Mouse (Mus musculus) cerebellum, adult 18-20 months (tissue): ENCODE measurements around the gene Ptprt.
A peak's percentile ranks its signal among the peaks of the same experiment; 100 is the strongest.

ENCODE experiments used
- DNase-seq, 2 experiments: peaks; one replicate each; pipeline ENCODE4 v3.0.0; 2021

The Ptprt gene

GRCm38 (mm10) chr2:161907214-161907613, 753.7 kb downstream of the Ptprt start:
- no peak for DNase-seq

GRCm38 (mm10) chr2:161902196-161902595, 758.8 kb downstream of the Ptprt start:
- no peak for DNase-seq

GRCm38 (mm10) chr2:161884446-161884845, 776.5 kb downstream of the Ptprt start:
- DNase-seq = no peak

DNA sequence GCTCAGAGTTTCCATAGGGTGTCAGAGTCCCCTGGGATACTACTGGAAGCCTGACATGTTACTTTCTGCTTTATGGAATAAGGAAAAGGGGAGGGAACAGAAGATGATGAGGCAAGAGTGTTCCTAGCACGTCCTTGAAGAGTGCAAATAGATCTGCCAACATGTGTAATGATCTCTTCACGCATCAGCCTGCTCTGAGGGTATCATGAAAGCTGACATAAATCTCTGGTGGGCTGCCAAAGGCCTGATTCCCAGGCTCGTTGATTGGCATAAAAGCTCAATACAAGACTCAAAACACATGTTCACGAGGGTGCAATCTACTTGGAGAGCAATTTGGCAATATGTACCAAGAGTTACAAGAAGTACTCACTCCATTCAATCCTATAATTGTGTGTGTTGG, 778.4 kb downstream of the Ptprt start:
- DNase-seq = no peak

GRCm38 (mm10) chr2:161880941-161881340, 780.0 kb downstream of the Ptprt start:
- no peak for DNase-seq

DNA sequence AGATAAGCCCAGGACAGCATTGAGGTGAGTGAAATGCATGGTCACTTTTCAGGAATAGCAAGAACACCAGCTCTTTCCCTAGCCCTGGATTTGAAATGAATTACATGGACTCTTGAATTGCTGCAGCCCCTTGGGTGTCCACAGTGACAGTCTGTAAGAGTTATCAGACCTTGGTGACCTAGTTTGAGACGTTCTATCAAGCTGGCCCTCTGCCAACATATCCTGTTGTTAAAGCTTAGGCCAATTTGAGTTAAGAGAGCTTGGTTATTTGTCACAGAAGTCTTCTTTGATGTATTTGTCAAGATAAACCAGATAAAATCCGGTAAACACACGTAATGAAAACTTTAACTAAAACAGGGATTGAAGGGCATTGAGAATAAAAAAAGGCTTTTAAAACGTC, 795.7 kb downstream of the Ptprt start:
- DNase-seq = no peak

DNA sequence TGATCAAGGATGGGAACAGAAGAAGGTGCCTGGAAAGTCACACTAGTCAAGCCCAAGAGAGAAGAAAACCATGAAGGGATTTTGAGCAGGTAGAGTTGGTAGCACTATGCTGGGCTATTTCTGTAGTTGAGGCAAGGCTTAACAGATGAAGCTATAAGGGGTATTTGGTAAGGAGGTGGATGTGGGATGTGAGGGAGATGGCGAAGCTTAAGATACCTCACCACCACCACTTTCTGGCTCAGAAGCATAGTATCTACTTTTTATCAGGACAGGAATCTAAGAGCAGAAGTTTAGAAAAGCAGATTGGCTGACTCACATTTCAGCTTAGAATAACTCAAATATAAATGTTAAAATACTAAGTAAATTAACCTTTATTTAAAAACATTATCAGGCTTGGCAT, 802.1 kb downstream of the Ptprt start:
- no peak for DNase-seq

DNA sequence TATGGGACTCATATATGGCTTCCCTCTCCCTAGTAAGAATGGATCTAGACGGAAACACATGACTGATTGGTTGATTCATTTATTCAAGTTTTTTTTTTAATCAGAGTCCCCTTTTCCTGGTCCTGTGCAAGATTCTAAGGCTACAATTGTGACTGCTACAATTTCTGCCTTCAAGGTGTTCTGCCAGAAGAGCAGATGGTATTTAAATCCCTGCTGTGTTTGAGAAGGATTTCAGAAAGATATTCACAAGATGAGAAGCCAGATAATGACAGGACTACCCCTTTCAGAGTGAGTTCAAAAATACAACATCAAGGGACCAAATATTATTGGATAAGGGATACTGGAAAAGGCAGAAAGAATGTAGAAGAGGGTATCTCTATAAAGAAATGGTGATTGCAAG, 802.6 kb downstream of the Ptprt start:
- peak; percentile 28 to 42 for DNase-seq

GRCm38 (mm10) chr2:161835001-161835400, 825.9 kb downstream of the Ptprt start:
- peak; percentile 21 to 27 for DNase-seq

DNA sequence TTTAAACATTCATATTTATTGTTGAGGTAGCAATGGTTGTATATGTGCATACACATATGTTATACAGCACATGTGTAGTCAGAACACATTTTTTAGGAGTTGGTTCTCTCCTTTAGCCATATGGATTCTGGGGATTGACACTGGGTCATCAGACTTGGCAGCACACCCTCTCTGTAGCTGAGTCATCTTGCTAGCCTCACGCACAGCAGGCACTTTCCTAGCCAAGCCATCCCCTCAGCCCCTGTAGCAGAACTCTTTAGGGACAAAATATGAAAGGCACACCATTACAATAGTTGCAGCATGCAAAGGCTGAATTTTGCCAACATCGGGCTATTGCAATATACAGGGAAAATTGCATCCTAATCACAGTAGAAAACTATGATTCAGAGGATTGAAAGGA, 827.1 kb downstream of the Ptprt start:
- DNase-seq = peak; percentile 51 to 55

- no peak for DNase-seq
Measured at GRCm38 (mm10) chr2:161813326-161813725, 847.6 kb downstream of the Ptprt start.

DNA sequence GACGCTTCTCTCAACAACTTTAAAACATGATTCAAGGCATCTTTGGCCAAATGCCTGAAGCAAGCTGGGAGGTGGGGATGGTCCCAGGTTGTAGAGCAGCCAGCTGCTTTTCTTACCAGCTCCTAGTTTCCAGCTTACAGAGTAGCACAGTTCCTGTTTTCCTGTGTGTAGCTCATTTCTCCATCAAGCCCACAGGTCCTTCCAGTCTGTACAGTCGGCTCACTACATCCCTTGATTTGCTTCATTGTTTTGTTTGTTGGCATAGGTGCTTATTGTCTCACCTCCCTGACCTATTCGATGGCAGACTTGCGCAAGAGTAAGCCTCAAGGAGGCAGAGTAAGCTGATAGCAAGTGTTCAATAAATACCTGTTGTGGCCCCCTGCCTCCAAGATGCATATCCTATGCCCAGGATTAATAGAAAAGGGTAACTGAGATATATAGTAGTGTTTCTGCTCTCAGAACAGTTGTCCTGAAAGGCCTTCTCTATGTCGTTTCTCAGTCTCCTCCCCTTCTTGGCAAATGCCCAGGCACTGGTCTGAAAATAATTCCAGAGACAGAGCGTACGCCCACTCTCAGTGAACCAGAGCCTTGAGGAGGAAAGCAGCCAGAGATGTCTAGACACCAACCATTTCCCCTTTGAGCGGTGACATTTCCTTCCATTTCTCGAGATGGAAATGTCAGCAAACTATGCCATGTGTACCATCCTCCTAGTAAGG, 852.7 kb downstream of the Ptprt start:
- peak; percentile 5 to 7 for DNase-seq

DNA sequence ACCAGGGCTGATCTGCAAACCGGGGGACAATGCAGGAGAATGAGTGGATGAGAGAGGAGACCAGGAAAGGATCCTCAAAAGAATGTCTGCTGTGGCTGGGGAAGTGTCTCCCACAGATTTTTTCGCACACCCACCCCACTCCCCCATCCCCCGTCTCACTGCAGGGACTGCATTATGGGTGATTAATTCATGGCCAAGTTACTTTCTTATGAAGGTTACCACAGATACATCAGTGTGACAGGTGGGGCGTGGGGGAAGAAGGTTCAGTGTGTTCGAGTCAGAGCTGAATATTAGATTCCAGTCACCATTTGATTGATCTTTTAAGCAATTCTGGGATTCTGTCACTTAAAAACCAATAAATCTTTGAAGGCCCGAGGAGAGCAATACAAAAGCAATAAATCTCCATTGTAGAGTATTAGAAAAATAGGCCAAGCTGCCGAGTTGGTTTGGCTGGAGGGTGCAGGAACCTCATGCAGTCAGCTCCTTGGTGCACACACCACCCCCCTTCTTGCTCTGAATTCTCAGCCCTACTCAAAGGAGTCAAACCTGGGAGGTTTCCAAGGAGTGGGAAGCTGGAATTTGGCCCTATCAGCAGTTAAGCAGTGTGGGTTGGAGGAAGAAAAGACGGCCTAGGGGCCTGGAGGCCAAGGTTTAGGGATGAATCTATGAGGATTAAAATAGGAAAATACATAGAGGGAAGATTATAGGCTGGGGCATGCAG, 854.5 kb downstream of the Ptprt start:
- no peak for DNase-seq

DNA sequence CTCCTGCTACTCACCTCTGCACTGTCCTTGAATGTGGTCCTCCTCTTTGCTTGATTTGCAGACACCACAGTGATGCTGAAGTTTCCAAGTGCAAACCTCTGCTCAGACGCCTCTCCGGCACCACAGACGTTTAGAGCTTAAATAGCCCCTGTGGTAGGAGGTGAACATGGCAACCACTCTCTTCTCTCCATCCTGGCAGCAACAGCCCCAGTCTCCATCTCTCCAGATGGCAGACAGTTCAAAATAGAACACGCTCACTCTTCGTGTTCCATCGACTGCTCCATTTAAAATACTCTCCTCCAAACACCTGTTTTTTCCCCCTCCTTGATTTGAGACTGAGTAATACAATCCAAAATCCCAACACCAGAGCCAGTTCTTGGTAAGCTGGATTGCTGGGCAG, 861.0 kb downstream of the Ptprt start:
- no peak for DNase-seq

GRCm38 (mm10) chr2:161767528-161767927, 893.4 kb downstream of the Ptprt start:
- no peak for DNase-seq

DNA sequence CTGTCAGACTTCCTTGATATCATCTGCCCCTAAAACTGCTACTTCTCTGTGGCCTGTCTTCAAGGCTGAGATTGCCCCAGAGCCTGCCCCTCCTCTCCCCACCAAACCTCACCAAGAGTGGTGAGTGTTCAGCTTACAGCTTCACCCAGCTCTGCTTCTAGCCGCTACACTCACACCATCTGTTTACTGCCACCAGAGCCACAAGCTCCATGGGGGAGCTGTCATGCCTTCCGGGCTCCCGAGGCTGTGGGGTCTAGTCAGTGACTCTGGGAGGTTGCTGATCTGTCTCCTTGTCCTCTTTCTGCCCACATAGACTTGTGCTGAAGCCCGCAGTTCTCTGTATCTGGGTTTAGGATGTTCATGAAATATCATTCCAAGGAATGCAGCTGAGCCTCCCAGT, 947.9 kb downstream of the Ptprt start:
- DNase-seq = peak; percentile 26 to 35

DNA sequence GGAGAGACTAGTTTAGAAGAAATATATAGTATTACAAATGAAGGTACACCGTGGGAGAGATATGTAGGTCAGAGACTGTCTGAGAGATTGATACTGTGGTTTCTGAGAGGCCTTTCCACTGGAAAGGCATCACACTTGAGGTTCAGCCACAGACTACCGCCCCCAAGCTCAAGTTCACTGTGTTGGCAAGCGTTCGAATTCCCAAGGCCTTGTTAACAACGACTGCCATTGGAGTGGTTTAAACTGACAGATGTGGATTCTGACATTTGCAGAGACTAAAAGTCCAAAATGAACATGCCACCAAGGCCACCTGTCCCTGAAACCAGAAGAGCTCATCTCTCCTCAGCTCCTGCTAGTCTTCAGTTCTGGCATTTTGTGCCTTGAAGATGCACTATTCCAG, 951.6 kb downstream of the Ptprt start:
- no peak for DNase-seq

DNA sequence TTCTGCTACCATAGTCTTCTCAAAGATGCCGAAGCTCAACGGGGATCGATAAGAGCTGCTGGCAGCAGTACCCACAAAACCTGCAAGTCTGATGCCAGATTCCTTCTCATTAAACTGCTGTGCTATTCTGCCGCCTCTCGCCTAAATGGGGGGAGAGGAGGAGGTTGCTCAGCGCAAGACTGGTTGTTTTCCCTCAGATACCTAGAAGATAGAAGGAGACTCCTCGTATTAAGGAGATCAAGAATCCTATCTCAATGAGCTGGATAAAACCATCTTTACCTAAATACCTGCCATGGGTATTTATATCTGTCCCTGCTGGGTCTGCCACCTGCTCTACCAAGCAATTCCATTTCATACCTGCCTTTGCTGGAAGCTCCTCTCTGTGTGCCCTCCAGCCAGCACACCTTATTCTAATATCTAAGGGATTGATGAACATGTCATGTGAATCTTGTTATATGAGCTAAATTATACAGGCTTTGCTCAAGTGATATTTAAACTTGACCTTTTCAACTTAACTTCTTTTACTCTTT, 954.5 kb downstream of the Ptprt start:
- peak; percentile 33 to 43 for DNase-seq

DNA sequence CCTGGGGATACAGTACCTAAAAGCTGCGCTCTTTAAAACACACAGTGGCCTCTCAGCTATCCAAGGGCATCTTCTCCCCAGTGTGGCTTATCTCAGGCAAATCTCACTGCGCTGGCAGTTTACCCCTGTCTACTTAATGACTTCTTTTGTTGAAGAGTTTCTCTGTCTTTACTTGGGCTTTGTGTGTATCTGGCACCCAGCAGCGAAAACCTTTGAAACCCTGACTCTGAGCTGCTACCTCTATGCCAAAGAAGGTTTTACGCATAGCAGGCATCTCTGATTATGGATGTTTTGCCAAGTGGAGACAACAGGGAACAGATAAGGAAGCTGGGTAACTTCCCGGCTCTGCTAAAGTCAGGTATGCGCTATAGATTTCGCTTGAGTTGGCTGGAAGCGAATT, 956.1 kb downstream of the Ptprt start:
- no peak for DNase-seq

DNA sequence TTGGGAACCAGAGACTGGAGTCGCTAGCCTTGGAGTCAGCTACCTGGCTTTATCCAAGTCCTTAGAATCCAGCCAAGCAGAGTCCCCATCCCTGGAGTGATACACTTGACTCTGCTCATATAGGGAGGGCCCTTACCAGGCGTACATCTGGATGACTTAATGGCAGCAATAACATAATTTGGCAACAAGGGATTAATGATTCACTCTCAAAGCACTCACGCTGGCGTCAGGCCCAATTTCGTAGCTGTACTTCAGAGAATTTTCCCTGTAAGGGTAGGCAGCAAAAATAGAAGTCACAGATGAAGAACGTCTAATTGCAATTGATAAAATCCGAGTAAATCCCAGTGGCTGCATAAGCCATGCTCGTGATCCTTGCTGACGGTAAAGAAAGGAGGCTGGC, 956.5 kb downstream of the Ptprt start:
- peak in 1 of 2 experiments; percentile 8 for DNase-seq

DNA sequence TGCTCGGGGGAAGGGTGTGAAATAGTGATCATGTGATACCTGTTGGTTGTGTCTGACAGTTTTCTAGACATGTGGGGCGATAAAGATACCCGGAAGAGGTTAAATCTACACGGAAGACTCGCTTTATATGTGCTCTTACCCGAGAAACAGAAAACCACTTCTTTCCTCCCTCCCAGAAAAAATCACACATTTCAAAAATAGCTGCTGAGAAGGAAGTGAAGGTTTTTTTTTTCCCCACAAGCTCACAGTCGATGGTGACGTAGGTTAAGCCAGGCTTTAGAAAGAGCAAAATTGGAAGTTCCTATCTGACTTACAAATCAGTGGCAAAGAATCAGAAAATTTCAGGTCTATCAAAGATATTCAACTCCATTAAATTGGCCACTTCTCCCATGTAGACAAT, 965.1 kb downstream of the Ptprt start:
- no peak for DNase-seq

- no peak for DNase-seq
Measured at GRCm38 (mm10) chr2:161668302-161668986, 992.5 kb downstream of the Ptprt start.

GRCm38 (mm10) chr2:161661912-161662311, 999.0 kb downstream of the Ptprt start:
- no peak for DNase-seq

- DNase-seq = peak; percentile 4 to 6
Measured at GRCm38 (mm10) chr2:161660827-161661226, 1000.1 kb downstream of the Ptprt start.
